ENCODE assay signal across 14 mouse cellular contexts in genomic region chr4:57861856-57862255, GRCm38 (mm10). TPM values are rescaled to one million over a fixed set of nuclear protein-coding genes. Genes with fewer than 3 reads are reported as not detected.
DNase-seq lines count a peak whose midpoint lies in the region; ATAC-seq lines count a peak whose summit lies in the region.
"Had no signal": no experiment of that assay in that cellular context is flagged by ENCODE, and none has a peak within 500 bp of the region (broad histone marks: within the 10 kb centered on the region; RNA-seq: fewer than 3 reads in every experiment).

No protein-coding gene starts in this region.

- no peak overlapping the region for H3K9ac ChIP-seq in intestine, embryonic 14.5 days (ENCODE audit: low read length)
- H3K9ac ChIP-seq in intestine, embryonic 15.5 days = no peak overlapping the region
- no peak overlapping the region for H3K9ac ChIP-seq in forebrain, embryonic 12.5 days
- H3K9ac ChIP-seq: forebrain, postnatal 0 days; hindbrain, embryonic 12.5 days; liver, postnatal 0 days; midbrain, embryonic 15.5 days had no signal

- peaks cover 20% of the 10 kb centered on the region for H3K36me3 ChIP-seq in intestine, embryonic 14.5 days (ENCODE audit: control insufficient read depth, insufficient read depth, low read length)
- peaks cover 8% of the 10 kb centered on the region for H3K36me3 ChIP-seq in intestine, embryonic 15.5 days
- H3K36me3 ChIP-seq in forebrain, embryonic 12.5 days (replicated peaks) = peaks cover 10% of the 10 kb centered on the region

- no peaks in the 10 kb centered on the region for H3K27me3 ChIP-seq in intestine, embryonic 14.5 days (replicated peaks; ENCODE audit: control insufficient read depth, insufficient read depth, low read length)
- H3K27me3 ChIP-seq in intestine, embryonic 15.5 days (replicated peaks) = no peaks in the 10 kb centered on the region
- no peaks in the 10 kb centered on the region for H3K27me3 ChIP-seq in forebrain, embryonic 12.5 days
- H3K27me3 ChIP-seq: hindbrain, embryonic 12.5 days; midbrain, embryonic 15.5 days had no signal

- no peak for ATAC-seq in intestine, embryonic 14.5 days (replicated peaks; ENCODE audit: low FRiP score, low TSS enrichment, low read depth)
- ATAC-seq in intestine, embryonic 15.5 days = no peak
- ATAC-seq in forebrain, embryonic 12.5 days (ENCODE audit: low FRiP score) = no peak
- ATAC-seq: forebrain, postnatal 0 days; liver, postnatal 0 days; midbrain, embryonic 15.5 days had no signal

- 44% methylated on average over 8 of the region's 8 CpGs for WGBS in intestine, embryonic 14.5 days
- WGBS in intestine, embryonic 15.5 days = 58% methylated on average over 8 of the region's 8 CpGs
- 93% methylated on average over 8 of the region's 8 CpGs for WGBS in forebrain, embryonic 12.5 days

- 0 out of 2 replicates have a peak, but pooled peaks cover under 1% of the 10 kb centered on the region for H3K9me3 ChIP-seq in intestine, embryonic 14.5 days (ENCODE audit: control insufficient read depth, low read length)
- no peaks in the 10 kb centered on the region for H3K9me3 ChIP-seq in intestine, embryonic 15.5 days
- H3K9me3 ChIP-seq in forebrain, embryonic 12.5 days = no peaks in the 10 kb centered on the region
- H3K9me3 ChIP-seq: hindbrain, embryonic 12.5 days; midbrain, embryonic 15.5 days had no signal

- H3K4me1 ChIP-seq in intestine, embryonic 14.5 days (replicated peaks; ENCODE audit: control insufficient read depth, insufficient read depth, low read length) = peaks cover 14% of the 10 kb centered on the region
- H3K4me1 ChIP-seq in intestine, embryonic 15.5 days (replicated peaks) = peaks cover 9% of the 10 kb centered on the region; the same call in 1 of the 2 replicates
- no peaks in the 10 kb centered on the region for H3K4me1 ChIP-seq in forebrain, embryonic 12.5 days

- peak; percentile 50 for DNase-seq in intestine, embryonic 14.5 days (ENCODE audit: low spot score)
- DNase-seq in urinary bladder, adult 2 months (ENCODE audit: low spot score) = peak; percentile 8
- DNase-seq in urinary bladder, postnatal 14 days (ENCODE audit: low spot score) = no peak
- DNase-seq in kidney, postnatal 25 days = peak; percentile 39 to 49
- DNase-seq in layer of hippocampus, adult 8-10 months (ENCODE audit: low spot score in 2 of 2) = no peak
- DNase-seq: cerebellum, adult 9-10 months; forebrain, postnatal 0 days; liver, postnatal 0 days had no signal

- H3K4me3 ChIP-seq in intestine, embryonic 14.5 days (ENCODE audit: low read depth, low read length) = no peak overlapping the region
- no peak overlapping the region for H3K4me3 ChIP-seq in intestine, embryonic 15.5 days (replicated peaks)
- H3K4me3 ChIP-seq in forebrain, embryonic 12.5 days (replicated peaks) = no peak overlapping the region
- H3K4me3 ChIP-seq: hindbrain, embryonic 12.5 days; midbrain, embryonic 15.5 days had no signal

- H3K27ac ChIP-seq in intestine, embryonic 14.5 days (ENCODE audit: low read depth) = peak overlapping the region; percentile 27; the same call in 1 of the 2 replicates
- no peak overlapping the region for H3K27ac ChIP-seq in intestine, embryonic 15.5 days
- no peak overlapping the region for H3K27ac ChIP-seq in forebrain, embryonic 12.5 days
- H3K27ac ChIP-seq: hindbrain, embryonic 12.5 days; midbrain, embryonic 15.5 days had no signal

- no peak overlapping the region for H3K4me2 ChIP-seq in intestine, embryonic 14.5 days (ENCODE audit: low read length)
- H3K4me2 ChIP-seq in intestine, embryonic 15.5 days (replicated peaks) = no peak overlapping the region
- no peak overlapping the region for H3K4me2 ChIP-seq in forebrain, embryonic 12.5 days
- H3K4me2 ChIP-seq: hindbrain, embryonic 12.5 days; midbrain, embryonic 15.5 days had no signal

RNA-seq across cellular contexts. Expression of gene D630039A03Rik, which starts 54.2 kb away (rescaled TPM):
- 5.7 and 6.1 TPM in 2 replicates for polyA plus RNA-seq in intestine, embryonic 14.5 days (2014; fragmentation: Nextera tagmentation; extraction: Ambion mirVana)
- polyA plus RNA-seq in intestine, embryonic 15.5 days (2015; fragmentation: Nextera tagmentation; extraction: Ambion mirVana) = 10.9 and 11.2 TPM in 2 replicates
- polyA plus RNA-seq in urinary bladder, adult 2 months (2012; rRNA removed) = 3.9 and 4.3 TPM in 2 replicates
- under 1 TPM; 0.13 to 0.33 (median 0.20) TPM for total RNA-seq in layer of hippocampus, adult 8-10 months (2022)
- polyA plus RNA-seq in forebrain, embryonic 12.5 days (2016; fragmentation: Nextera tagmentation; extraction: Ambion mirVana) = not detected in 2 replicates
- total RNA-seq: gastrocnemius, postnatal 4 days; neutrophil, adult 5-6 weeks had no signal
- polyA plus RNA-seq: forebrain, postnatal 0 days had no signal

Comparison
In these comparisons a context has a peak if more than half of its experiments do, and no peak if none do; other contexts are left out.
1. DNase-seq: peak in intestine, embryonic 14.5 days (single experiment), urinary bladder, adult 2 months (single experiment) and kidney, postnatal 25 days (2 of 2); none in urinary bladder, postnatal 14 days (single experiment) and layer of hippocampus, adult 8-10 months (0 of 2).